ENCODE assay signal across 21 mouse cellular contexts in the genomic region with DNA sequence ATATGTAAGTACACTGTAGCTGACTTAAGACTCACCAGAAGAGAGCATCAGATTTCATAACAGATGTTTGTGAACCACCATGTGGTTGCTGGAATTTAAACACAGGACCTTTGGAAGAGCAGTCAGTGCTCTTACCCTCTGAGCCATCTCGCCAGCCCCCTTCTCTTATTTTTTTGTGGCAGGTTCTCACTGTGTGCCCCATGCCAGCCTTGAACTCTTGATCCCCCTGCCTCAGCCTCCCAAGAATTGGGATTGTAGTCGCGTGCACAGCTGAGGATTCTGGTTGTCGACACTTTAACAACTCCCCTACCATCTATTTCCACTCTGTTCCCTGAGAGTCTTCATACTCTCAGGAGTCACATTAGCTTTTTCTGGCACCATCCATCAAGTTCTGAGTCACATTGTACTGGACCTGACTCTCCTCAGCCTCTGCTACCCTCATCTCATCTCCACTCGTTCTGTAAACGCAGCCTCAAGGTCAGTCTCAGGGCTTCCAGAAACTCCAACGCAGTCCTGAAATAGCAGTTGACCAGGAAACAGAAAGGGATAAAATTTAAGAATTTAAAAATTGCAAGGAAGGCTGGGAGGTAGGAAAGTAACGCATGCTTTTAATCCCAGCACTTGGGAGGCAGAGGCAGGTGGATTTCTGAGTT. TPM values are rescaled to one million over a fixed set of nuclear protein-coding genes. Genes with fewer than 3 reads are reported as not detected.
"Had no signal": no experiment of that assay in that cellular context is flagged by ENCODE, and none has a peak within 500 bp of the region (broad histone marks: within the 10 kb centered on the region; RNA-seq: fewer than 3 reads in every experiment).

No protein-coding gene starts in this region.

- DNase-seq: kidney, adult 2 months; kidney, postnatal 25 days; layer of hippocampus, postnatal 36 days; left cerebral cortex, postnatal 4 days; liver, postnatal 0 days; lung, embryonic 14.5 days; retina, postnatal 1 day; right cerebral cortex, postnatal 25 days; spleen, adult 18-20 months; thymus, adult 2 months; thymus, postnatal 14 days had no signal

- H3K4me3 ChIP-seq: left cerebral cortex, adult 2 months; limb, embryonic 12.5 days; limb, embryonic 15.5 days; midbrain, embryonic 12.5 days; midbrain, embryonic 15.5 days; neural tube, embryonic 13.5 days; stomach, embryonic 15.5 days had no signal

- H3K27ac ChIP-seq: kidney, postnatal 0 days; left cerebral cortex, adult 2 months; limb, embryonic 12.5 days; limb, embryonic 15.5 days; liver, embryonic 14.5 days; macrophage; midbrain, embryonic 12.5 days; midbrain, embryonic 15.5 days; neural tube, embryonic 13.5 days; stomach, embryonic 15.5 days had no signal

- H3K4me1 ChIP-seq: limb, embryonic 15.5 days; stomach, embryonic 15.5 days had no signal

- H3K36me3 ChIP-seq: limb, embryonic 12.5 days; limb, embryonic 15.5 days; midbrain, embryonic 12.5 days; midbrain, embryonic 15.5 days; neural tube, embryonic 13.5 days; stomach, embryonic 15.5 days had no signal

- H3K27me3 ChIP-seq: limb, embryonic 12.5 days; limb, embryonic 15.5 days; midbrain, embryonic 12.5 days; midbrain, embryonic 15.5 days; neural tube, embryonic 13.5 days; stomach, embryonic 15.5 days had no signal

RNA-seq across cellular contexts. Expression of a gene that starts 44.3 kb away (rescaled TPM):
- polyA plus RNA-seq: lung, embryonic 14.5 days; macrophage had no signal
